In genomic region chr10:63000584-63000983, GRCm38 (mm10) we compare ENCODE assay signal across 21 mouse cellular contexts. TPM values are rescaled to one million over a fixed set of nuclear protein-coding genes. Genes with fewer than 3 reads are reported as not detected.
A peak's percentile ranks its signal among the peaks of the same experiment; 100 is the strongest.
DNase-seq lines count a peak whose midpoint lies in the region; ATAC-seq and TF ChIP-seq lines count a peak whose summit lies in the region.
"Had no signal": no experiment of that assay in that cellular context is flagged by ENCODE, and none has a peak within 500 bp of the region (broad histone marks: within the 10 kb centered on the region; RNA-seq: fewer than 3 reads in every experiment).

No protein-coding gene starts in this region.

- no peak overlapping the region for H3K9ac ChIP-seq in liver, embryonic 11.5 days (ENCODE audit: low read depth, low read length)
- no peak overlapping the region for H3K9ac ChIP-seq in liver, embryonic 16.5 days (ENCODE audit: low read depth, low read length)
- H3K9ac ChIP-seq in intestine, embryonic 16.5 days (ENCODE audit: low read depth, low read length), result no peak overlapping the region
- H3K9ac ChIP-seq: embryonic facial prominence, embryonic 12.5 days; heart, embryonic 12.5 days; hindbrain, embryonic 14.5 days; midbrain, embryonic 12.5 days; neural tube, embryonic 12.5 days had no signal

- H3K4me3 ChIP-seq in kidney, adult 2 months (ENCODE audit: insufficient read depth, low read depth, low read length), result no peak overlapping the region
- H3K4me3 ChIP-seq in liver, embryonic 11.5 days (ENCODE audit: low read depth, low read length), result no peak overlapping the region
- no peak overlapping the region for H3K4me3 ChIP-seq in liver, embryonic 16.5 days (ENCODE audit: low read depth, low read length)
- no peak overlapping the region for H3K4me3 ChIP-seq in thymus, adult 2 months (ENCODE audit: control insufficient read depth, insufficient read depth, low read length)
- no peak overlapping the region for H3K4me3 ChIP-seq in intestine, embryonic 16.5 days (ENCODE audit: low read length)
- H3K4me3 ChIP-seq: embryonic facial prominence, embryonic 12.5 days; heart, embryonic 12.5 days; layer of hippocampus, adult 2 months; midbrain, embryonic 12.5 days; neural tube, embryonic 12.5 days had no signal

- no peaks in the 10 kb centered on the region for H3K4me1 ChIP-seq in kidney, adult 2 months (ENCODE audit: control insufficient read depth, insufficient read depth, low read length)
- no peaks in the 10 kb centered on the region for H3K4me1 ChIP-seq in liver, embryonic 11.5 days (replicated peaks; ENCODE audit: control insufficient read depth, insufficient read depth, low read length)
- H3K4me1 ChIP-seq in liver, embryonic 16.5 days (ENCODE audit: control insufficient read depth, low read depth, low read length), result peaks cover 3% of the 10 kb centered on the region; the same call in 1 of the 2 replicates
- H3K4me1 ChIP-seq in thymus, adult 2 months (replicated peaks; ENCODE audit: control insufficient read depth, insufficient read depth, low read length), result no peaks in the 10 kb centered on the region
- no peaks in the 10 kb centered on the region for H3K4me1 ChIP-seq in intestine, embryonic 16.5 days (ENCODE audit: control insufficient read depth, insufficient read depth, low read length)
- H3K4me1 ChIP-seq: embryonic facial prominence, embryonic 12.5 days; heart, embryonic 12.5 days; midbrain, embryonic 12.5 days; neural tube, embryonic 12.5 days had no signal

- H3K27ac ChIP-seq in kidney, adult 2 months (ENCODE audit: insufficient read depth, low read depth, low read length), result no peak overlapping the region
- H3K27ac ChIP-seq in liver, embryonic 11.5 days (ENCODE audit: low read depth, low read length), result no peak overlapping the region
- no peak overlapping the region for H3K27ac ChIP-seq in liver, embryonic 16.5 days (ENCODE audit: low read length)
- H3K27ac ChIP-seq in thymus, adult 2 months (ENCODE audit: control insufficient read depth, insufficient read depth, low read length), result no peak overlapping the region
- H3K27ac ChIP-seq in intestine, embryonic 16.5 days (ENCODE audit: low read length), result no peak overlapping the region
- H3K27ac ChIP-seq: embryonic facial prominence, embryonic 12.5 days; hindbrain, embryonic 14.5 days; layer of hippocampus, adult 2 months; macrophage; midbrain, embryonic 12.5 days; neural tube, embryonic 12.5 days had no signal

- H3K4me2 ChIP-seq in liver, embryonic 11.5 days, result no peak overlapping the region
- no peak overlapping the region for H3K4me2 ChIP-seq in liver, embryonic 16.5 days (ENCODE audit: low read depth, low read length)
- no peak overlapping the region for H3K4me2 ChIP-seq in intestine, embryonic 16.5 days (ENCODE audit: low read depth, low read length)
- H3K4me2 ChIP-seq: embryonic facial prominence, embryonic 12.5 days; heart, embryonic 12.5 days; hindbrain, embryonic 14.5 days; midbrain, embryonic 12.5 days; neural tube, embryonic 12.5 days had no signal

- H3K36me3 ChIP-seq in kidney, adult 2 months (ENCODE audit: control insufficient read depth, insufficient read depth, low read length), result peaks cover 7% of the 10 kb centered on the region
- H3K36me3 ChIP-seq in liver, embryonic 11.5 days (ENCODE audit: control insufficient read depth, insufficient read depth, low read length), result peaks cover 21% of the 10 kb centered on the region
- H3K36me3 ChIP-seq in liver, embryonic 16.5 days (ENCODE audit: control insufficient read depth, insufficient read depth), result peaks cover 2% of the 10 kb centered on the region; the same call in 1 of the 2 replicates
- peaks cover 61% of the 10 kb centered on the region for H3K36me3 ChIP-seq in thymus, adult 2 months (ENCODE audit: control insufficient read depth, insufficient read depth, low read length)
- peaks cover 16% of the 10 kb centered on the region; the same call in 1 of the 2 replicates for H3K36me3 ChIP-seq in intestine, embryonic 16.5 days (ENCODE audit: control insufficient read depth, insufficient read depth, low read length)

- DNase-seq in kidney, postnatal 4 days, result peak; percentile 57 to 68
- no peak for DNase-seq in kidney, adult 2 months
- no peak for DNase-seq in liver, embryonic 11.5 days (ENCODE audit: low spot score)
- DNase-seq in spleen, postnatal 4 days (ENCODE audit: low spot score in 2 of 2), result peak; percentile 65 to 74
- no peak for DNase-seq in thymus, adult 2 months
- DNase-seq: adrenal gland, adult 2 months; cerebellum, adult 9-10 months; heart, postnatal 14 days; layer of hippocampus, postnatal 36 days; right cerebral cortex, postnatal 25 days; thymus, postnatal 4 days had no signal

- peak; percentile 83; the same call in 1 of the 2 replicates for ATAC-seq in liver, embryonic 11.5 days (replicated peaks; ENCODE audit: low FRiP score)
- peak; percentile 79 for ATAC-seq in liver, embryonic 16.5 days (ENCODE audit: low read depth)
- ATAC-seq in intestine, embryonic 16.5 days, result no peak
- ATAC-seq: forebrain, embryonic 16.5 days had no signal

- H3K27me3 ChIP-seq in kidney, adult 2 months (replicated peaks; ENCODE audit: control insufficient read depth, insufficient read depth, low read length), result no peaks in the 10 kb centered on the region
- H3K27me3 ChIP-seq in liver, embryonic 11.5 days (replicated peaks; ENCODE audit: control insufficient read depth, insufficient read depth, low read length), result no peaks in the 10 kb centered on the region
- no peaks in the 10 kb centered on the region for H3K27me3 ChIP-seq in liver, embryonic 16.5 days (ENCODE audit: control insufficient read depth, insufficient read depth, low read depth, low read length)
- no peaks in the 10 kb centered on the region for H3K27me3 ChIP-seq in thymus, adult 2 months (ENCODE audit: control insufficient read depth, insufficient read depth, low read length)
- no peaks in the 10 kb centered on the region for H3K27me3 ChIP-seq in intestine, embryonic 16.5 days (replicated peaks; ENCODE audit: control insufficient read depth, insufficient read depth, low read length)
- H3K27me3 ChIP-seq: embryonic facial prominence, embryonic 12.5 days; heart, embryonic 12.5 days; midbrain, embryonic 12.5 days; neural tube, embryonic 12.5 days had no signal

- WGBS in kidney, adult 2 months, result 55% methylated on average over 9 of the region's 9 CpGs
- 71% methylated on average over 9 of the region's 9 CpGs for WGBS in liver, embryonic 11.5 days
- 32% methylated on average over 9 of the region's 9 CpGs for WGBS in liver, embryonic 16.5 days (ENCODE audit: insufficient replicate concordance)
- 90% methylated on average over 9 of the region's 9 CpGs for WGBS in thymus, adult 2 months
- 73% methylated on average over 9 of the region's 9 CpGs for WGBS in intestine, embryonic 16.5 days

- TF ChIP-seq POLR2A in kidney, adult 2 months (IDR thresholded peaks at IDR 0.05; ENCODE audit: low read depth, low read length), result no peak
- TF ChIP-seq POLR2A in thymus, adult 2 months (IDR thresholded peaks at IDR 0.05; ENCODE audit: control insufficient read depth, extremely low read depth, insufficient read depth, low read length, poor library complexity), result no peak

- TF ChIP-seq CTCF in kidney, adult 2 months (conservative IDR thresholded peaks at IDR 0.05; ENCODE audit: insufficient read depth, insufficient read length, low read depth, low read length), result no peak
- no peak for TF ChIP-seq CTCF in thymus, adult 2 months (IDR thresholded peaks at IDR 0.05; ENCODE audit: borderline replicate concordance, control insufficient read depth, extremely low read depth, insufficient read depth, low read length, poor library complexity)

- no peaks in the 10 kb centered on the region for H3K9me3 ChIP-seq in liver, embryonic 11.5 days (ENCODE audit: control insufficient read depth, low read length)
- H3K9me3 ChIP-seq in liver, embryonic 16.5 days (replicated peaks; ENCODE audit: control insufficient read depth, low read length), result no peaks in the 10 kb centered on the region
- H3K9me3 ChIP-seq in intestine, embryonic 16.5 days (ENCODE audit: control insufficient read depth, low read length), result no peaks in the 10 kb centered on the region
- H3K9me3 ChIP-seq: embryonic facial prominence, embryonic 12.5 days; heart, embryonic 12.5 days; midbrain, embryonic 12.5 days; neural tube, embryonic 12.5 days had no signal

RNA-seq across cellular contexts. Expression of gene Rufy2, which starts 20.6 kb away (rescaled TPM):
- polyA plus RNA-seq in kidney, adult 2 months (2012; rRNA removed), result 3.3 and 4.0 TPM in 2 replicates
- 5.7 and 9.8 TPM in 2 replicates for polyA plus RNA-seq in liver, embryonic 11.5 days (2014; fragmentation: Nextera tagmentation; extraction: Ambion mirVana)
- polyA plus RNA-seq in liver, embryonic 16.5 days (2015; fragmentation: Nextera tagmentation; extraction: Ambion mirVana), result 2.0 and 2.6 TPM in 2 replicates
- 7.5 and 8.0 TPM in 2 replicates for polyA plus RNA-seq in thymus, adult 2 months (2012; rRNA removed)
- 13.8 and 19.6 TPM in 2 replicates for polyA plus RNA-seq in intestine, embryonic 16.5 days (2015; fragmentation: Nextera tagmentation; extraction: Ambion mirVana)

RNA-seq across cellular contexts. Expression of gene Hnrnph3, which starts 23.4 kb away (rescaled TPM):
- 14.7 and 25.0 TPM in 2 replicates for polyA plus RNA-seq in kidney, adult 2 months (2012; rRNA removed)
- 52.6 and 57.1 TPM in 2 replicates for polyA plus RNA-seq in liver, embryonic 11.5 days (2014; fragmentation: Nextera tagmentation; extraction: Ambion mirVana)
- 22.2 and 24.3 TPM in 2 replicates for polyA plus RNA-seq in liver, embryonic 16.5 days (2015; fragmentation: Nextera tagmentation; extraction: Ambion mirVana)
- 22.8 and 27.2 TPM in 2 replicates for polyA plus RNA-seq in thymus, adult 2 months (2012; rRNA removed)
- polyA plus RNA-seq in intestine, embryonic 16.5 days (2015; fragmentation: Nextera tagmentation; extraction: Ambion mirVana), result 61.7 and 65.7 TPM in 2 replicates

RNA-seq across cellular contexts. Expression of gene Pbld2, which starts 23.5 kb away (rescaled TPM):
- 22.4 and 25.5 TPM in 2 replicates for polyA plus RNA-seq in kidney, adult 2 months (2012; rRNA removed)
- polyA plus RNA-seq in liver, embryonic 11.5 days (2014; fragmentation: Nextera tagmentation; extraction: Ambion mirVana), result 0.73 and 1.2 TPM in 2 replicates
- 5.3 and 6.4 TPM in 2 replicates for polyA plus RNA-seq in liver, embryonic 16.5 days (2015; fragmentation: Nextera tagmentation; extraction: Ambion mirVana)
- 0.42 and 0.62 TPM in 2 replicates for polyA plus RNA-seq in thymus, adult 2 months (2012; rRNA removed)
- polyA plus RNA-seq in intestine, embryonic 16.5 days (2015; fragmentation: Nextera tagmentation; extraction: Ambion mirVana), result 10.6 and 12.5 TPM in 2 replicates

RNA-seq across cellular contexts. Expression of gene Dna2, which starts 53.8 kb away (rescaled TPM):
- 6.9 TPM in 2 replicates for polyA plus RNA-seq in kidney, adult 2 months (2012; rRNA removed)
- polyA plus RNA-seq in liver, embryonic 11.5 days (2014; fragmentation: Nextera tagmentation; extraction: Ambion mirVana), result 58.1 and 61.6 TPM in 2 replicates
- 20.3 and 21.1 TPM in 2 replicates for polyA plus RNA-seq in liver, embryonic 16.5 days (2015; fragmentation: Nextera tagmentation; extraction: Ambion mirVana)
- 20.0 and 23.6 TPM in 2 replicates for polyA plus RNA-seq in thymus, adult 2 months (2012; rRNA removed)
- polyA plus RNA-seq in intestine, embryonic 16.5 days (2015; fragmentation: Nextera tagmentation; extraction: Ambion mirVana), result 21.3 and 22.1 TPM in 2 replicates

RNA-seq across cellular contexts. Expression of gene Pbld1, which starts 59.4 kb away (rescaled TPM):
- polyA plus RNA-seq in kidney, adult 2 months (2012; rRNA removed), result 163 and 168 TPM in 2 replicates
- polyA plus RNA-seq in liver, embryonic 11.5 days (2014; fragmentation: Nextera tagmentation; extraction: Ambion mirVana), result 1.9 and 2.5 TPM in 2 replicates
- polyA plus RNA-seq in liver, embryonic 16.5 days (2015; fragmentation: Nextera tagmentation; extraction: Ambion mirVana), result 36.6 and 48.3 TPM in 2 replicates
- 0.23 and 0.55 TPM in 2 replicates for polyA plus RNA-seq in thymus, adult 2 months (2012; rRNA removed)
- 4.0 and 4.7 TPM in 2 replicates for polyA plus RNA-seq in intestine, embryonic 16.5 days (2015; fragmentation: Nextera tagmentation; extraction: Ambion mirVana)
- polyA plus RNA-seq: macrophage had no signal

Comparison
In these comparisons a context has a peak if more than half of its experiments do, and no peak if none do; other contexts are left out.
1. DNase-seq: peak in kidney, postnatal 4 days (2 of 2) and spleen, postnatal 4 days (2 of 2); none in kidney, adult 2 months (single experiment), liver, embryonic 11.5 days (single experiment) and thymus, adult 2 months (single experiment).